Mouse (Mus musculus): Measurements from ENCODE around the gene Gm20509. TPM values are rescaled to one million over a fixed set of nuclear protein-coding genes. Genes with fewer than 3 reads are reported as not detected.

Gene Gm20509
- polyA plus RNA-seq, 1 experiment: not detected

GRCm38 (mm10) chr9:73082291-73083000, 19.8 kb upstream of the Gm20509 start:
- H3K36me3 ChIP-seq (ENCODE audit: control insufficient read depth, insufficient read depth, low read length): peaks cover under 1% of the 10 kb centered on the region
- no peak overlapping the region for H3K27ac ChIP-seq (ENCODE audit: control insufficient read depth, insufficient read depth, low read length)
- 73% methylated on average over 8 of the region's 8 CpGs for WGBS
- DNase-seq: no peak
- no peak overlapping the region for H3K4me3 ChIP-seq (ENCODE audit: control insufficient read depth, insufficient read depth, low read length)
- H3K27me3 ChIP-seq (ENCODE audit: control insufficient read depth, insufficient read depth, low read length): no peaks in the 10 kb centered on the region
- peaks cover 47% of the 10 kb centered on the region for H3K4me1 ChIP-seq (replicated peaks; ENCODE audit: control insufficient read depth, insufficient read depth, low read length)
- TF ChIP-seq POLR2A (IDR thresholded peaks at IDR 0.05; ENCODE audit: control insufficient read depth, extremely low read depth, insufficient read depth, low read length, poor library complexity) (no peak), CTCF (IDR thresholded peaks at IDR 0.05; ENCODE audit: borderline replicate concordance, control insufficient read depth, extremely low read depth, insufficient read depth, low read length, poor library complexity) (no peak)

DNA sequence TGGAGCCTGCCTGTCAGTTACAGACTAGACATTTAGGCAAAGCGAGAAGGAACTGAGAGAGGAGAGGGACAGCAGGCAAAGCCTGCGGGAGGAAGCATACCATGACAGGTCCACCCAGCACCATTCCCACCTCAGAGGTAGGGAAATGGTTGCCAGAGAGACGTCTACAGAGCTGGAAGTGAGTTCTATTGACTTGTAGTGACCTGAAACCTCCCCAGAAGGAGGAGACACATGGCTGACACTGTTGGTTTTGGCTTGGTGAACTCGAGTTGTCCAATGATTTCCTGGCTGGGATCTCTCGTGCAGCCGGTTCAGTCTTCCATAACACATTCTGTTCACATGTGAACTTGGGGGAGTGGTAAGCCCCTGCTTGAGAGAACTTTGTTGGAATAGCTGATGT, 18.3 kb upstream of the Gm20509 start:
- Histone ChIP-seq H3K4me1 (replicated peaks; ENCODE audit: control insufficient read depth, insufficient read depth, low read length) (peaks cover 60% of the 10 kb centered on the region), H3K27ac (ENCODE audit: control insufficient read depth, insufficient read depth, low read length) (no peak overlapping the region), H3K4me3 (ENCODE audit: control insufficient read depth, insufficient read depth, low read length) (no peak overlapping the region), H3K27me3 (ENCODE audit: control insufficient read depth, insufficient read depth, low read length) (no peaks in the 10 kb centered on the region), H3K36me3 (ENCODE audit: control insufficient read depth, insufficient read depth, low read length) (no peaks in the 10 kb centered on the region)
- DNase-seq: no peak
- WGBS: 67% methylated on average over 6 of the region's 6 CpGs
- TF ChIP-seq CTCF (IDR thresholded peaks at IDR 0.05; ENCODE audit: borderline replicate concordance, control insufficient read depth, extremely low read depth, insufficient read depth, low read length, poor library complexity) (no peak), POLR2A (IDR thresholded peaks at IDR 0.05; ENCODE audit: control insufficient read depth, extremely low read depth, insufficient read depth, low read length, poor library complexity) (no peak)

DNA sequence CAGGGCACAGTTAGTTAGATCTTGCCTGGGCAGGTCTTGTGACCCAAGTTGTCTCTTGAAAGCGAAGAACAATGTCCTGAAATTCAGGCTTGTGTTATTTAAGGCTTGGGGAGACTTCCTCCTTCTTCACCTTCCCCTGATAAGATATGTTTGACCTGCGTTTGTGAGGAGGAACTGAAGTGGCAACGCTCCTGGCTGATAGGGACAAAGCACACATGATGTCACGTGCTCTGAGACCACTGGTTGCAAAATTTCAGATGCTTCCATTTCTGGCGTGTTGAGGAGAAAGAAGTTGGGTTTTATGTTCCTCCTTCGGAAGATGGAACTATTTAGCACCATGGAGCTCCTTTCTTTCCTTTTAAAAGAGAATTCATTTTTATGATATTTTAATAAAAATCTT, 16.4 kb upstream of the Gm20509 start:
- Histone ChIP-seq H3K36me3 (ENCODE audit: control insufficient read depth, insufficient read depth, low read length) (no peaks in the 10 kb centered on the region), H3K4me3 (ENCODE audit: control insufficient read depth, insufficient read depth, low read length) (no peak overlapping the region), H3K27ac (ENCODE audit: control insufficient read depth, insufficient read depth, low read length) (no peak overlapping the region), H3K27me3 (ENCODE audit: control insufficient read depth, insufficient read depth, low read length) (no peaks in the 10 kb centered on the region), H3K4me1 (replicated peaks; ENCODE audit: control insufficient read depth, insufficient read depth, low read length) (peaks cover 67% of the 10 kb centered on the region)
- no peak for TF ChIP-seq POLR2A (IDR thresholded peaks at IDR 0.05; ENCODE audit: control insufficient read depth, extremely low read depth, insufficient read depth, low read length, poor library complexity)
- no peak for TF ChIP-seq CTCF (IDR thresholded peaks at IDR 0.05; ENCODE audit: borderline replicate concordance, control insufficient read depth, extremely low read depth, insufficient read depth, low read length, poor library complexity)
- WGBS: 35% methylated on average over 6 of the region's 6 CpGs
- DNase-seq: no peak

DNA sequence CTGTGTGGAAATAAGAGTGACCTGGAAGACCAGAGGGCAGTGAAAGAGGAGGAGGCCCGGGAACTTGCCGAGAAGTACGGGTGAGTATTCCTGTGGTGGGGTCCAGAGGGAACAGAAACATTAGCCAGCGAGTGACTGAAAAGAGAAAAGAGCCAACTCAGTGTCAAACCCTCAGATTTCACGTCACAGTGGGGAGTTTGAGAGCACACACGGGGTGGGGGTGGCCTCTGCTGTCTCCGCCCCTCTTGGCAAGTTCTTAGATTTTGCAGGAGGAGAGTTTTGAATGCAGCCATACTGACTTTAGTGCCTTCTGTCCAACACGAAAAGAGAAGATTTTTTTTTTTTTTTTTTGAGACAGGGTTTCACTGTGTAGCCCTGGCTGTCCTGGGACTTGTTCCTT, 15.1 kb upstream of the Gm20509 start:
- 39% methylated on average over 8 of the region's 8 CpGs for WGBS
- Histone ChIP-seq H3K27ac (ENCODE audit: control insufficient read depth, insufficient read depth, low read length) (peak overlapping the region; percentile 40; the same call in 1 of the 2 replicates), H3K36me3 (ENCODE audit: control insufficient read depth, insufficient read depth, low read length) (no peaks in the 10 kb centered on the region), H3K4me1 (replicated peaks; ENCODE audit: control insufficient read depth, insufficient read depth, low read length) (peaks cover 65% of the 10 kb centered on the region), H3K4me3 (ENCODE audit: control insufficient read depth, insufficient read depth, low read length) (no peak overlapping the region), H3K27me3 (ENCODE audit: control insufficient read depth, insufficient read depth, low read length) (no peaks in the 10 kb centered on the region)
- TF ChIP-seq POLR2A (IDR thresholded peaks at IDR 0.05; ENCODE audit: control insufficient read depth, extremely low read depth, insufficient read depth, low read length, poor library complexity) (no peak), CTCF (IDR thresholded peaks at IDR 0.05; ENCODE audit: borderline replicate concordance, control insufficient read depth, extremely low read depth, insufficient read depth, low read length, poor library complexity) (no peak)
- no peak for DNase-seq

GRCm38 (mm10) chr9:73087581-73087980, 14.7 kb upstream of the Gm20509 start:
- no peak for TF ChIP-seq POLR2A (IDR thresholded peaks at IDR 0.05; ENCODE audit: control insufficient read depth, extremely low read depth, insufficient read depth, low read length, poor library complexity)
- TF ChIP-seq CTCF (IDR thresholded peaks at IDR 0.05; ENCODE audit: borderline replicate concordance, control insufficient read depth, extremely low read depth, insufficient read depth, low read length, poor library complexity): no peak
- no peak for DNase-seq
- H3K27me3 ChIP-seq (ENCODE audit: control insufficient read depth, insufficient read depth, low read length): no peaks in the 10 kb centered on the region
- H3K4me3 ChIP-seq (ENCODE audit: control insufficient read depth, insufficient read depth, low read length): no peak overlapping the region
- no peaks in the 10 kb centered on the region for H3K36me3 ChIP-seq (ENCODE audit: control insufficient read depth, insufficient read depth, low read length)
- H3K27ac ChIP-seq (ENCODE audit: control insufficient read depth, insufficient read depth, low read length): peak overlapping the region; percentile 35; the same call in 1 of the 2 replicates
- WGBS: 6% methylated on average over 5 of the region's 5 CpGs
- H3K4me1 ChIP-seq (replicated peaks; ENCODE audit: control insufficient read depth, insufficient read depth, low read length): peaks cover 60% of the 10 kb centered on the region

GRCm38 (mm10) chr9:73089222-73089920, 12.9 kb upstream of the Gm20509 start:
- peak overlapping the region; percentile 81 for H3K27ac ChIP-seq (ENCODE audit: control insufficient read depth, insufficient read depth, low read length)
- 4% methylated on average over 16 of the region's 16 CpGs for WGBS
- H3K4me3 ChIP-seq (ENCODE audit: control insufficient read depth, insufficient read depth, low read length): no peak overlapping the region

More at GRCm38 (mm10) chr9:73089222-73089920, 12.9 kb upstream of the Gm20509 start:
- no peak for TF ChIP-seq CTCF (IDR thresholded peaks at IDR 0.05; ENCODE audit: borderline replicate concordance, control insufficient read depth, extremely low read depth, insufficient read depth, low read length, poor library complexity)
- TF ChIP-seq POLR2A (IDR thresholded peaks at IDR 0.05; ENCODE audit: control insufficient read depth, extremely low read depth, insufficient read depth, low read length, poor library complexity): no peak
- H3K4me1 ChIP-seq (replicated peaks; ENCODE audit: control insufficient read depth, insufficient read depth, low read length): peaks cover 50% of the 10 kb centered on the region
- H3K27me3 ChIP-seq (ENCODE audit: control insufficient read depth, insufficient read depth, low read length): no peaks in the 10 kb centered on the region
- no peaks in the 10 kb centered on the region for H3K36me3 ChIP-seq (ENCODE audit: control insufficient read depth, insufficient read depth, low read length)
- DNase-seq: peak; percentile 55

Measured in thymus, adult 2 months (tissue).